Mouse (Mus musculus): ENCODE measurements around the gene Sept11. TPM values are rescaled to one million over a fixed set of nuclear protein-coding genes. Genes with fewer than 3 reads are reported as not detected.

Sept11 gene
- total and polyA plus RNA-seq, 3 experiments, result 34.9 to 245 (median 87.2) TPM

- no peaks in the 10 kb centered on the region; the same call in 1 of the 2 replicates for H3K9me3 ChIP-seq (replicated peaks; ENCODE audit: insufficient read depth, low read length)
- H3K27me3 ChIP-seq (ENCODE audit: control insufficient read depth in 1 of 2, insufficient read depth in 2 of 2, low read length in 2 of 2), result no peaks in the 10 kb centered on the region
- no peak overlapping the region; the same call in 1 of the 2 replicates for H3K27ac ChIP-seq (ENCODE audit: control insufficient read depth, low read depth, low read length)
- peaks cover 1 to 33% of the 10 kb centered on the region in 2 experiments for H3K36me3 ChIP-seq (ENCODE audit: control insufficient read depth in 1 of 2, insufficient read depth in 2 of 2, low read length in 2 of 2)
- DNase-seq (ENCODE audit: low read depth, low spot score), result peak; percentile 68
- H3K79me2 ChIP-seq (ENCODE audit: control insufficient read depth, insufficient read depth, low read length, poor library complexity), result peaks cover 15% of the 10 kb centered on the region; the same call in 1 of the 2 replicates
- peaks cover 16 to 29% of the 10 kb centered on the region in 2 experiments for H3K4me1 ChIP-seq (ENCODE audit: control insufficient read depth in 1 of 2, insufficient read depth in 2 of 2, low read length in 2 of 2)
- H3K4me3 ChIP-seq (ENCODE audit: control insufficient read depth in 1 of 2, insufficient read depth in 1 of 2, low read depth in 2 of 2, low read length in 2 of 2), result no peak overlapping the region
- H3K9ac ChIP-seq (ENCODE audit: control insufficient read depth, low read depth, low read length, poor library complexity, severe bottlenecking), result no peak overlapping the region
- TF ChIP-seq MAFK (IDR thresholded peaks at IDR 0.05; ENCODE audit: borderline replicate concordance, low read depth, low read length), result no peak
- no peak for TF ChIP-seq UBTF (IDR thresholded peaks at IDR 0.05; ENCODE audit: borderline replicate concordance, insufficient read depth, low read depth, low read length)
- TF ChIP-seq POLR2AphosphoS5 (IDR thresholded peaks at IDR 0.05; ENCODE audit: borderline replicate concordance, low read depth, low read length), result no peak
- TF ChIP-seq TAL1 (IDR thresholded peaks at IDR 0.05; ENCODE audit: low read length), result peak; percentile 87
- TF ChIP-seq GABPA (IDR thresholded peaks at IDR 0.05; ENCODE audit: low read depth, low read length), result no peak
- peak; percentile 34; the same call in 1 of the 2 replicates for TF ChIP-seq ETS1 (IDR thresholded peaks at IDR 0.05; ENCODE audit: low read depth, low read length)
- no peak; the same call in 1 of the 2 replicates for TF ChIP-seq SIN3A (IDR thresholded peaks at IDR 0.05; ENCODE audit: low read length)
- no peak for TF ChIP-seq RCOR1 (IDR thresholded peaks at IDR 0.05; ENCODE audit: low read depth, low read length)
- TF ChIP-seq MXI1 (IDR thresholded peaks at IDR 0.05; ENCODE audit: low read depth, low read length), result no peak
- no peak for TF ChIP-seq CHD2 (IDR thresholded peaks at IDR 0.05; ENCODE audit: low read length)
- no peak for TF ChIP-seq ZKSCAN1 (IDR thresholded peaks at IDR 0.05; ENCODE audit: low read depth, low read length)
- peak; percentile 45; the same call in 1 of the 2 replicates for TF ChIP-seq TCF12 (IDR thresholded peaks at IDR 0.05; ENCODE audit: low read depth, low read length)
- TF ChIP-seq ZC3H11A (IDR thresholded peaks at IDR 0.05; ENCODE audit: low read depth, low read length), result no peak
- peak; percentile 73 for TF ChIP-seq GATA1 (IDR thresholded peaks at IDR 0.05; ENCODE audit: low read depth, low read length)
- no peak for TF ChIP-seq MAZ (IDR thresholded peaks at IDR 0.05; ENCODE audit: low read depth, low read length)
- no peak for TF ChIP-seq POLR2AphosphoS2 (IDR thresholded peaks at IDR 0.05; ENCODE audit: low read length)
- no peak for TF ChIP-seq ZMIZ1 (IDR thresholded peaks at IDR 0.05; ENCODE audit: low read depth, low read length)
- TF ChIP-seq MEF2A (IDR thresholded peaks at IDR 0.05; ENCODE audit: extremely low read depth, insufficient replicate concordance, low read depth, low read length, poor library complexity, severe bottlenecking), result no peak
- TF ChIP-seq CHD1 (IDR thresholded peaks at IDR 0.05; ENCODE audit: low read depth, low read length), result no peak
- TF ChIP-seq SMC3 (IDR thresholded peaks at IDR 0.05; ENCODE audit: low read depth, low read length), result no peak
- no peak for TF ChIP-seq HCFC1 (IDR thresholded peaks at IDR 0.05; ENCODE audit: low read depth, low read length)
- TF ChIP-seq BHLHE40 (IDR thresholded peaks at IDR 0.05; ENCODE audit: borderline replicate concordance, low read depth, low read length), result 0 out of 2 replicates have a peak, but pooled peaks have one; percentile 27
- no peak for TF ChIP-seq KAT2A (conservative IDR thresholded peaks at IDR 0.05; ENCODE audit: low read depth, low read length)
- no peak for TF ChIP-seq MAX (IDR thresholded peaks at IDR 0.05; ENCODE audit: low read length)
- no peak for TF ChIP-seq TBP (IDR thresholded peaks at IDR 0.05; ENCODE audit: low read depth, low read length)
- TF ChIP-seq ZNF384 (IDR thresholded peaks at IDR 0.05; ENCODE audit: low read depth, low read length), result no peak
- TF ChIP-seq RAD21 (IDR thresholded peaks at IDR 0.05; ENCODE audit: low read depth, low read length), result no peak
- TF ChIP-seq NELFE (IDR thresholded peaks at IDR 0.05; ENCODE audit: low read depth, low read length), result no peak
- no peak for TF ChIP-seq USF2 (IDR thresholded peaks at IDR 0.05; ENCODE audit: borderline replicate concordance in 1 of 2, insufficient read depth in 1 of 2, low read depth in 1 of 2, low read length in 2 of 2)
- TF ChIP-seq POLR2A (IDR thresholded peaks at IDR 0.05; ENCODE audit: control insufficient read depth in 1 of 2, insufficient read depth in 1 of 2, low read depth in 1 of 2, low read length in 2 of 2, poor library complexity in 1 of 2), result no peak
- TF ChIP-seq MYC (IDR thresholded peaks at IDR 0.05; ENCODE audit: low read depth, low read length), result no peak
- TF ChIP-seq MYB (IDR thresholded peaks at IDR 0.05; ENCODE audit: low read depth, low read length), result peak; percentile 30; the same call in 1 of the 2 replicates
- no peak for TF ChIP-seq USF1 (IDR thresholded peaks at IDR 0.05; ENCODE audit: low read depth, low read length)
- TF ChIP-seq JUND (IDR thresholded peaks at IDR 0.05; ENCODE audit: low read depth, low read length), result no peak
- no peak for TF ChIP-seq NRF1 (IDR thresholded peaks at IDR 0.05; ENCODE audit: insufficient read depth, low read depth, low read length, poor library complexity, severe bottlenecking)
- TF ChIP-seq CTCF (IDR thresholded peaks at IDR 0.05 in 2 of 3, conservative IDR thresholded peaks at IDR 0.05 in 1 of 3; ENCODE audit: control insufficient read depth in 1 of 3, insufficient read depth in 1 of 3, low read depth in 2 of 3, low read length in 3 of 3, poor library complexity in 1 of 3, severe bottlenecking in 1 of 3), result no peak
Observed at GRCm38 (mm10) chr5:93135368-93136107, 42.3 kb downstream of the Sept11 start.

All from MEL (cell line).